Mouse (Mus musculus) thymus, postnatal 14 days (tissue): ENCODE data around the gene Kdm5a.

ENCODE experiments used
- DNase-seq: peaks from one replicate; pipeline ENCODE4 v3.0.0; 2021

Kdm5a gene

GRCm38 (mm10) chr6:120472455-120473140 is 108.7 kb downstream of the Kdm5a start:
- no peak for DNase-seq

DNA sequence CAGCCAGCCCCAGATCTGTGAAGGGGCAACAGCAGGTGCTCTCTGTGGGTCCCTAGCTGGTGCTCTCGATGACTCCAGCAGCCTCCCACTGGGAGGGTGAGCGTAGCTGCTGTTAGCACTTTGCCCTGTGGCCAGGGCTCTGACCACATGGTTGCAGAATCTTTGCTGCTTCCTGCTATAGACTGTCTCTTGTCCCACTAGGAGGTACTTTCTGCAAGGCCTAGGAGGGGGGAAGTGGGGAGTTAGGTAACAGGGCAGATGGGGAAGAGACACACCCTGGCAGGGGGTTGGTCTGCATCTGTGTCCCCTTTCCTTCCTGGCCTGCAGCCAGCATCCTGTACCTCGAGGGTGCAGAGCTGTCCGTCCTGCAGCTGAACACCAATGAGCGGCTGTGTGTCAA is 109.5 kb downstream of the Kdm5a start:
- no peak for DNase-seq

GRCm38 (mm10) chr6:120475288-120475687 is 111.4 kb downstream of the Kdm5a start:
- DNase-seq: no peak

GRCm38 (mm10) chr6:120479302-120479701 is 115.4 kb downstream of the Kdm5a start:
- DNase-seq: no peak

GRCm38 (mm10) chr6:120480361-120480760 is 116.4 kb downstream of the Kdm5a start:
- no peak for DNase-seq

GRCm38 (mm10) chr6:120481538-120481937 is 117.6 kb downstream of the Kdm5a start:
- peak; percentile 63 for DNase-seq

GRCm38 (mm10) chr6:120482021-120482420 is 118.1 kb downstream of the Kdm5a start:
- DNase-seq: no peak

DNA sequence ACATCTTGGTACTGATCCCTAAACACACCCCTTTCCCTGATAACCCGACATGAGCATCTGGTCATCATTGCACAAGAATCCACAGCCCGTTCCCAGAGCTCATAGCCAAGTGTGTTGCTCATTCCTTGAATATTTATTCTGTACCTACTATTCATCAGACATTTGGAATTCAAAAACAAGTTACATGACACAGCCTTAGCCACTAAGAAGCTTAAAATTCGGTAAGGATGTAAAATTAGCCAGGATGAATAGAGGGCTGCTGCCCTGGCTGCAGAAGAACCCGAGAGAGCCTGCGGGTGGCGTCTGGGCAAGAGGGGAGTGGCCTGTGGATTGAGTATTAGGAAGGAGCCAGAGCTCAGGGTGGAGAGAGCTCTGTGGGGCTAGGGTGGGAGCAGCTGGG is 118.8 kb downstream of the Kdm5a start:
- no peak for DNase-seq

DNA sequence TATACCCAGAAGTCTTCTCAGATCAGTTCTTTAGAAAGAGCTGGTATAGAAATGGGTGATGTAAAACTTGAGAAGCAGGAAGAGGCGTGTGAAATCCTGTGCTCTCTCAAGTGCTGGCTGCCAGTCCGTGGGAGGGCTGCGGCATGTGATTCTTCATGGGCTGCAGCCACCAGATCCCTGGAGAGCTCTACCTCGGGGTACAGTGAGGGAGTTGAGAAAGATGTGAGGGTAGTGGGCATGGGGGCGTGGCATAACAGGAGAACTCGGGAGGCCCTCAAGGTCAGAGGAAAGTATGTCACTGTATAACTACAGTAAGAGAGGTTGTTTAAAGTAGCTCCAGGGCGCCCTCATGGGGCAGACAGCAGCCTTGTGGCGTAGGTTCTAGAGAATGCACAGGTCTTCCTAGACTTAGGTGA is 119.3 kb downstream of the Kdm5a start:
- peak; percentile 79 for DNase-seq

DNA sequence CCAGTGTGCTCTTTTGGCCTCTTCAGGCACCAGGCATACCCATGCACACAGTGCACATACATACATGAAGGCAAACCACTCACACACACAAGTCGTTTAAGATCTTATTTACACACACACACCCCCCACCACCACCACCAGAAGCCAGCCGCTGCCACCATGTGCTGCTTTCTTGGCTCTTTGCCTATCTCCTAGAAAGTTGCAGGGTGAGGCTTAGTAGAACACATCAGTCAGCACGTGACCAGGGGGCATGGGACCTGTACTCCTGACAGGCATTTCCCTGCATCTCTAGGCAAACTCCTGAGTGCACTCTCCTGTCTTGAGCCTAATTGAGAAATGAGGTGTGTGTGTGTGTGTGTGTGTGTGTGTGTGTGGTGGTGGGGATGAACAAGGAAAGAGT is 121.1 kb downstream of the Kdm5a start:
- DNase-seq: no peak

DNA sequence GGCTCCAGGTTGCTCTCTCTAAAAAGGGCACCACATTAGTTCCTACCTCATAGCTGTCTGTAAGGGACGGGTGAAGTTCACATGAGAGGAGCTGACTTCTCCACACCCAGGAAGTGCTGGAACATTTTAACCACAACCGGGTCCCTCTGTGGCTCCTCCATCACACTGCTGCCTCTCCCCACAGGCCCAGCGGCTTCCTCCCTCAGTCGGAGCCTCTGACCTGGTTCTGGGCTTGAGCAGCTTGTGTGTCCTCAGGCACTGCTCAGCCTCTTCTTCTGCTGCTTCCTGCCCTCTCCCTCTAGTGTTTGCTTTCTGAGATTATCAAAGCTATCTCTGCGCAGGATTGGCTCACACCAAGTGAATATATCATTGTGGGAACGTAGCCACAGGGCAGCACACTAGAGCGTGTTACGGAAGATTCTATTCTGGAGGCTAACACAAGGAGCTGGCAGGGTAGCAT is 122.2 kb downstream of the Kdm5a start:
- DNase-seq: peak; percentile 79

GRCm38 (mm10) chr6:120488647-120489046 is 124.7 kb downstream of the Kdm5a start:
- no peak for DNase-seq

DNA sequence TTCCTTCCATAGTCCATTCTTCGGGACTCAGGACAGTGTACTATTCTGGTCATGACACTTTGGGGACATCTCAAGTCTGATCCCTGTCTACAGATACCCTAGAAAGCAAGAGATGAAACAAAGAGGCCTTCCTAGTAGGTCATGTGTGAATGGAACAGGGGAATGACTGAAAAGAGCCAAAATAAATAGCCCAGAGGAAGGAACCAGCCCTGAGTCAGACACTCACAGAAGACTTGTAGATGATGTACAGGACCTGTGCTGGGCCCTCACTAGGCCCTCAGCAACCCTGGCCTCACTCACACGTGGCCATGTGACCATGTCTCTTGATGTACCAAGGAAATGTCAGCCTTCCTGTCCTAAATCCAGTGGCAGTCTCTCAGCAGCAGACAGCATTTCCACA is 125.5 kb downstream of the Kdm5a start:
- no peak for DNase-seq

GRCm38 (mm10) chr6:120491064-120491463 is 127.1 kb downstream of the Kdm5a start:
- no peak for DNase-seq

- no peak for DNase-seq
Observed at GRCm38 (mm10) chr6:120491862-120492498, 128.1 kb downstream of the Kdm5a start.

- DNase-seq: peak; percentile 36
Observed at GRCm38 (mm10) chr6:120492499-120493373, 128.8 kb downstream of the Kdm5a start.

DNA sequence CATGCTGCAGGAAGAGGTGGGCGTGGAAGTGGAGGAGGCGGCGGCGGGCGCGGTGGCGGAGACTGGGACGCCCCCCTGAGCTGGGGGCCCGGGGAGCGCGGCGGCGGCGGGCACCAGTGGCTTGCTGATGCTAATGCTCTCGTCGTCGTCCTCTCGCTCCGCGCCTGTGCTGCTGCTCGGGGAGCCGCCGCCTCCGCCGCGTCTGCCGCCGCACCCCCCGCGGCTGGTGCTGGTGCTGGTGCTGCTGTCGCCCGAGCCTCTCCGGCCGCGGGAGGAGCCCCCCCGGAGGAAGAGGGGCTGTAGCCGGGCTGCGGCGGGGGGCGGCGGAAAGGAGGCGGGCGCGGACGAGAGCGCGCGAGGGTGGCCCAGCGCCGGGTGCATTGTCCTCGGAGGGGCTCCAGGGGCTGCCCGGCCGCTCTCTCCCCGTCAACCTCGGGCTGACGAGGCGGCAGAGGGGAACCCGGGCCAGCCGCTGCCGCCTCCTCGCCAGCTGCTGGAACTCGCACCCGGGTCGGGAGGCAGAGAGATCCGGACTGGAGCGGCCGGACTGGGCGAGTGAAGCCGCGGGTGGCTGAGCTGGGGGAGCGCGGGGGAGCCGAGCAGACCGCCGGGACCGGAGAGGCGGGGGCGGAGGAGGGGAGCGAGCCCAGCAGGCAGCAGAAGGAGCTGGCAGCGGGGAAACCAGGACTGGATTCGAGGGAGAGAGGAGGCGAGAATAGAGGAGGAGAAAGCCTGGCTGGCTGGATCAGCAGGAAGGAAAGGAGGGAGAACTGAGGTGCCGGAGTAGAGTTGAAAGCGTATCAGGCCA is 129.7 kb downstream of the Kdm5a start, which contains the start of gene Tmem121b:
Gene Tmem121b, minus strand, starts transcription at position 434 of the 808 bp plus-strand sequence.
- peak; percentile 54 for DNase-seq
